Mouse (Mus musculus) cerebellum, adult 11 months (tissue): ENCODE data around the gene Slc29a3.
"Not testable (repeated sequence)": the region's sequence is repeated elsewhere in the genome, so short reads cannot be mapped to it uniquely, and the experiment has no call there.

Source experiments
- DNase-seq: peaks from one replicate; pipeline ENCODE4 v3.0.0; 2022

Slc29a3 gene

GRCm38 (mm10) chr10:60762126-60762525 is 9.5 kb upstream of the Slc29a3 start:
- no peak for DNase-seq

- peak; percentile 92 for DNase-seq
Measured at GRCm38 (mm10) chr10:60760377-60760776, 7.8 kb upstream of the Slc29a3 start.

GRCm38 (mm10) chr10:60756992-60757391 is 4.4 kb upstream of the Slc29a3 start:
- DNase-seq: peak; percentile 53

- DNase-seq: no peak
Measured at GRCm38 (mm10) chr10:60756146-60756545, 3.6 kb upstream of the Slc29a3 start.

- DNase-seq: no peak
Measured at GRCm38 (mm10) chr10:60753941-60754340, 1.3 kb upstream of the Slc29a3 start.

- no peak for DNase-seq
Measured at GRCm38 (mm10) chr10:60753261-60753660, 667 bp upstream of the Slc29a3 start.

- no peak for DNase-seq
Measured at GRCm38 (mm10) chr10:60747667-60748212, 4.9 kb downstream of the Slc29a3 start.

GRCm38 (mm10) chr10:60746512-60746911 is 6.1 kb downstream of the Slc29a3 start:
- no peak for DNase-seq

GRCm38 (mm10) chr10:60744543-60745290 is 7.9 kb downstream of the Slc29a3 start:
- no peak for DNase-seq

- no peak for DNase-seq
Measured at GRCm38 (mm10) chr10:60743681-60744080, 8.9 kb downstream of the Slc29a3 start.

GRCm38 (mm10) chr10:60742942-60743341 is 9.7 kb downstream of the Slc29a3 start:
- DNase-seq: no peak

- not testable (repeated sequence) for DNase-seq
Measured at GRCm38 (mm10) chr10:60742296-60742695, 10.3 kb downstream of the Slc29a3 start.

GRCm38 (mm10) chr10:60741435-60741834 is 11.2 kb downstream of the Slc29a3 start:
- DNase-seq: no peak

- no peak for DNase-seq
Measured at GRCm38 (mm10) chr10:60739619-60740363, 12.8 kb downstream of the Slc29a3 start.

- DNase-seq: no peak
Measured at GRCm38 (mm10) chr10:60737886-60738640, 14.5 kb downstream of the Slc29a3 start.

GRCm38 (mm10) chr10:60737169-60737728 is 15.3 kb downstream of the Slc29a3 start:
- DNase-seq: no peak

- no peak for DNase-seq
Measured at GRCm38 (mm10) chr10:60735737-60736136, 16.9 kb downstream of the Slc29a3 start.

GRCm38 (mm10) chr10:60733471-60733870 is 19.1 kb downstream of the Slc29a3 start:
- DNase-seq: no peak

GRCm38 (mm10) chr10:60732397-60732861 is 20.2 kb downstream of the Slc29a3 start:
- DNase-seq: no peak

GRCm38 (mm10) chr10:60731742-60732141 is 20.9 kb downstream of the Slc29a3 start:
- DNase-seq: no peak

- DNase-seq: no peak
Measured at GRCm38 (mm10) chr10:60727301-60727700, 25.3 kb downstream of the Slc29a3 start.

GRCm38 (mm10) chr10:60726896-60727295 is 25.7 kb downstream of the Slc29a3 start:
- no peak for DNase-seq

GRCm38 (mm10) chr10:60724496-60724895 is 28.1 kb downstream of the Slc29a3 start:
- DNase-seq: no peak
